Mouse (Mus musculus) layer of hippocampus, adult 9-11 months (tissue): ENCODE measurements around the gene Nr6a1.

Experiments
- DNase-seq: peaks from one replicate; pipeline ENCODE4 v3.0.0; 2022

Nr6a1 gene

GRCm38 (mm10) chr2:38927115-38927979 lies at the start of gene Nr6a1:
Nr6a1 (minus strand) TSS chr2:38927688.
- peak; percentile 26 for DNase-seq

GRCm38 (mm10) chr2:38975941-38976805 lies 48.7 kb upstream of the Nr6a1 start:
- no peak for DNase-seq

- no peak for DNase-seq
Measured at GRCm38 (mm10) chr2:38975181-38975580, 47.7 kb upstream of the Nr6a1 start.

GRCm38 (mm10) chr2:38974171-38974570 lies 46.7 kb upstream of the Nr6a1 start:
- no peak for DNase-seq

GRCm38 (mm10) chr2:38973701-38974100 lies 46.2 kb upstream of the Nr6a1 start:
- DNase-seq: no peak

GRCm38 (mm10) chr2:38973223-38973622 lies 45.7 kb upstream of the Nr6a1 start:
- no peak for DNase-seq

GRCm38 (mm10) chr2:38970057-38970456 lies 42.6 kb upstream of the Nr6a1 start:
- no peak for DNase-seq

- no peak for DNase-seq
Measured at GRCm38 (mm10) chr2:38969650-38970049, 42.2 kb upstream of the Nr6a1 start.

- no peak for DNase-seq
Measured at GRCm38 (mm10) chr2:38964198-38964597, 36.7 kb upstream of the Nr6a1 start.

GRCm38 (mm10) chr2:38957671-38958223 lies 30.3 kb upstream of the Nr6a1 start:
- no peak for DNase-seq

GRCm38 (mm10) chr2:38956062-38956461 lies 28.6 kb upstream of the Nr6a1 start:
- no peak for DNase-seq

GRCm38 (mm10) chr2:38953152-38953883 lies 25.8 kb upstream of the Nr6a1 start:
- peak; percentile 67 for DNase-seq

- DNase-seq: peak; percentile 94
Measured at GRCm38 (mm10) chr2:38950281-38950719, 22.8 kb upstream of the Nr6a1 start.

- no peak for DNase-seq
Measured at GRCm38 (mm10) chr2:38947566-38947965, 20.1 kb upstream of the Nr6a1 start.

- DNase-seq: no peak
Measured at GRCm38 (mm10) chr2:38944460-38945161, 17.1 kb upstream of the Nr6a1 start.

GRCm38 (mm10) chr2:38943977-38944376 lies 16.5 kb upstream of the Nr6a1 start:
- DNase-seq: no peak

GRCm38 (mm10) chr2:38943161-38943560 lies 15.7 kb upstream of the Nr6a1 start:
- no peak for DNase-seq

GRCm38 (mm10) chr2:38941898-38942297 lies 14.4 kb upstream of the Nr6a1 start:
- DNase-seq: no peak

GRCm38 (mm10) chr2:38941426-38941825 lies 13.9 kb upstream of the Nr6a1 start:
- no peak for DNase-seq

GRCm38 (mm10) chr2:38939047-38939446 lies 11.6 kb upstream of the Nr6a1 start:
- no peak for DNase-seq

GRCm38 (mm10) chr2:38938007-38938406 lies 10.5 kb upstream of the Nr6a1 start:
- DNase-seq: no peak

GRCm38 (mm10) chr2:38937396-38937795 lies 9.9 kb upstream of the Nr6a1 start:
- DNase-seq: no peak
